Mouse (Mus musculus): ENCODE data around the gene S1pr3. TPM values are rescaled to one million over a fixed set of nuclear protein-coding genes. Genes with fewer than 3 reads are reported as not detected.
A peak's percentile ranks its signal among the peaks of the same experiment; 100 is the strongest.

The S1pr3 gene
- total RNA-seq, 2 experiments from 2014 or later, result 6.8 to 7.7 TPM

DNA sequence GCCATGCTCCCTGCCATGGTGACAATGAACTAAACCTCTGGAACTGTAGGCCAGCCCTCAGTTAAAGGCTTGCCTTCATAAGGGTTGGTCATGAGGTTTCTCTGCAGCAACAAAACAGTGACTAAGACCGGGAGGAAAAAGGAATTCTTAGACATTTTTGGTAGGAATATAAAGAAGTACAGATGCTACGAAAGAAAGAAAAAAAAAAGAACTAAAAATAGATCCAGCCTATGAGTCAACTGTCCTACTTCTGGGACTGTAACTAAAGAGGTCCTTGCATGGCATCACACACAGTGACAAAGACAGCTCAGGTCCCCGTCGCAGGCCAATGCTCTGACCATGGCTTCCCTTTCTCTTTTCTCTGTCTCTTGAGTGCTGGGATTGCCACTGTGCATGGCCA lies 3.9 kb upstream of the S1pr3 start:
- DNase-seq (ENCODE audit: low spot score in 2 of 2), result no peak

GRCm38 (mm10) chr13:51405731-51406320 lies 2.6 kb upstream of the S1pr3 start:
- no peak for DNase-seq (ENCODE audit: low spot score in 2 of 2)

DNA sequence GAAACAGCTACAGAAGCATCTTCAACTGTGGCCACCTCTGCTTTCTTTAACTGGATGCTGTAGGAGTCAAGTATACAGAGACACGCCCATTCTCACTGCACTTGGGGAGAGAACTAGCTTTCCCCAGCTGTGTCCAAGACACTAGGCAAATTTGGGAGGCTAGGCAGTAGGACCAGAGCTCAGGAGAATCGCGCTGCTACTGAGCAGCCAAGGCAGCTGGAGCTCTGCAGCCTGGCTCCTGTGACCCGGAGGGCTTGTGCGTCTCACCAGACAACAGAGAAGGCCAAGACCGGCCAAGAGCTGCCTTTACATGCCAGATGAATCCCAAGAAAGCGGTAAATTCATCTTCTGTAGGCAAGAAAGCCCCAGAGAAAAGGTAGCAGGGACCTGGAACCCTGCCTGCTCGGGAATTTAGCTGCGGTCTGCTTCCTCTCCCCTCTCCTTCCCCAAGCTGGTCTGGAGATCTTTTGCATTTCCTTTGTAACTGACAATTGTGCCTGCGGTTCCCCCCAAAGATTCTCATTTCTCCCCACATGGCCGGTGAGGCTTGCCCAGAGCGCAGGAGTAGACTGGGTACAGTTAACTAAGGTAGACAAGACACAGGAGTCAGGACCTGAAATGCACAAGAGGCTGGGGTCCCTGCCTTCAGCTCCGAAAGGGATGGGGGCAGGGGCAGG lies 760 bp upstream of the S1pr3 start:
- no peak for DNase-seq (ENCODE audit: low spot score in 2 of 2)

DNA sequence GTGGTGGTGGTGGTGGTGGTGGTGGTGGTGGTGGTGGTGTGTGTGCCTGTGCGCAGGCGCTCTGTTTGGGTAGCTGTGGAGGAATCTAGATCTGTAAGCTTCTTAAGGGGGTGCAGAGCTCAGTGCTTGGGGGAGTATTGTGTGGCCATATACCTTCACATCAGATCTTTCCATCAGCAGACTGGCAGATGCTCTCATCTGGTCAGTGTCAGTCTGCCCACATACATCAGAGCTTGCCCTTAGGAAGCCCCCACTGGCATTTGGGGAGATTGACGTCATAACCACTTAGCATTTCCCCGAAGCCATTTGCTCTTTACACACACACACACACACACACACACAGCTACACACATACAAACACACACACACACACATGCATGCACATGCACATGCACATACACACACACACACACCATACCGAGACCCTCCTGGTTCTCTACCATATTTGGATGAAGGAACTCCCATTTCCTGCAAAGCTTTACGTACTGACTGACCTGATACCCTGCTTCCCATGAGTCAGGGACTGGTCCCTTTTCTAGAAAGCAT lies 1.6 kb downstream of the S1pr3 start:
- no peak for DNase-seq (ENCODE audit: low spot score in 2 of 2)

GRCm38 (mm10) chr13:51411243-51411642 lies 2.8 kb downstream of the S1pr3 start:
- no peak for DNase-seq (ENCODE audit: low spot score in 2 of 2)

DNA sequence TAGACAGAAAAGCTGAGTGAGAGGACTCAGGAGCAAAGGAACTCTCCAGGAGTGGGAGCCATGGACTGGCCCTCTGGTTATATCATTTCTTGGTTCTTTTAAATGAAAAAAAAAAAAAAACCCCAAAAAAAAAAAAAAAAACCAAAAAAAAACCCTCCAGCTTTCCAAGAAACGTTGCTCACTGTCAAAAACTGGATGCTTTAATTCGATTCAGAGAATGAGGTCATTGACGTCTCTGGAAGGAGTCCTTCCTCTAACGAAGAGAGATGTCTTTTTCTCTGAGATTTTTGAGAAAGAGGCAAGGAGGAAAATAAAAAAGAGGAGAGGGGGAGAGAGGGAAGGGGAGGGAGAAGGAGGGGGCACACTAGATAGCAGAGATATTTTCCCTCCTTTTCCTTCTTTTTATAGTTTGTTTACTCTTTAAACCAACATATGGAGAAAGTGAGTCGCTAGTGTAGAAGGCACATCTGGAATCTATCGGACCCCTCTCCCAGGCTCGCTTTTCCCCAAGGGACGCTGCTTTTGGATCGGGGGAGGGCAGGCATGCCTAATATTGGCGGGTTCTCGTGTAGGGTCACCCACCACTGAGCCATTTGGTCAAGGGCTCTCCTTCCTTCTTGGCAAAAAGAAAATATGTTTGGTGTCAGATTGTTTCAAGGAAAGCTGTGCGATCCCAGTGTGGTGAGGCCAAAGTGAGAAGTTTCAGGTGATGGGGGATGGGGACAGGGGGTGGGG lies 3.4 kb downstream of the S1pr3 start:
- DNase-seq (ENCODE audit: low spot score in 2 of 2), result no peak

DNA sequence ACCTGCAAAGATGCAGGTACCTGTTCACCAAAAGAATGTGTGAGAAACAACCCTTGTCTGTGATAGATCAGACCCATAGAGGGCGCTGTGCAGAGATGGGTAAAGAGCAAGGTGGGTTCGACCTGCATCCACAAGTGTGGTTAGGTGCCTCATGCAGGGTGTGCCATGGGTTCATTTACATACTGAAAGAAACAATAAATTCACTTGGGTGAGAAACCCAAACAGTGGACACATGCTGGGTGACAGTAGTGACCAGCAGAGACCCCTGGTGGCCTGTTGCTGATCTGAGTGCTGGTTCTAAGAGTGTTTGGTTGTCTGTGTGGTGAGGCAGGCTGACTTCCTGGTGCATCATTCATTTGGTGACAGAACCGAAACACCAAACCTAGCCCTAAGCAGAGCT lies 5.0 kb downstream of the S1pr3 start:
- no peak for DNase-seq (ENCODE audit: low spot score in 2 of 2)

DNA sequence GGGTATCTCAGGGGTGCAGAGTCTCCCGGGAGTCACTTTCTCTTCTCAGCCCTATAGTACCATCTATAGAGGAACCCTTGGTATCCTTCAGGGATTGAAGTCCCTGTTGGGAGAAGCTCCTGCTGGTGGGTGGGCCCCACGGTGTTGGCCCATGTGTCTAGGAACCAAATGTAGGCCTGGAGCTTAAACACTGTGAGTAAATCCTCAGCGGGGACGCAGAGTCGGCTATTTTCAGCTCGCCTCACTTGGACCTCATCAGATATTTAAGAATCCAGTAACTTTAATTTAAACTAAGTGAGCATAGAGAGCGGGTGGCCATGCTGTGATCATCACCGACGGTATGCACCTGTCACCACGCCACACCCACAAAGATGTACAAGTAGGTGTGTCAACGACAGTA lies 8.3 kb downstream of the S1pr3 start:
- DNase-seq (ENCODE audit: low spot score in 2 of 2), result no peak

DNA sequence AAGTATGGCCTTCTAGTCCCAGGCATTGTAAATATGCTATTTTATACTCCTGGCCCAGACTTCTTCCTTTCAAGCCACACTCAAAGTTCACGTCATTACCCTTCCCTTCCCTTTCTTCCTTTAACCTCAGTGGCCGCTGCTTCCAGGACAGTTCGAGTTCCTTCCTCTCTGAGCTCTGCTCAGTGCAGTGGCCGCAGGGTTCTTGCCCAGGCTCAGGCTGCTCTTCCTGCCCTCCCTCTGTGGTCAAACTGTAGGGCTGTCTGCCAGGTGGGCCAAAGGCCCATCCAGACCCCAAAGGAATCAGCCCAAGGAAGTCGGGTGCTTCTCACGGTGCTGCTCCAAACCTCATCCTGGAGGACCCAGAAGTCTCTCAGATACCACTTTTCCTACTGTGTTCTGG lies 9.4 kb downstream of the S1pr3 start:
- DNase-seq (ENCODE audit: low spot score in 2 of 2), result no peak

GRCm38 (mm10) chr13:51418268-51418941 lies 10.0 kb downstream of the S1pr3 start:
- peak; percentile 98 to 99 for DNase-seq (ENCODE audit: low spot score in 2 of 2)

- DNase-seq (ENCODE audit: low spot score in 2 of 2), result no peak
Observed at GRCm38 (mm10) chr13:51418942-51419451, 10.6 kb downstream of the S1pr3 start.

DNA sequence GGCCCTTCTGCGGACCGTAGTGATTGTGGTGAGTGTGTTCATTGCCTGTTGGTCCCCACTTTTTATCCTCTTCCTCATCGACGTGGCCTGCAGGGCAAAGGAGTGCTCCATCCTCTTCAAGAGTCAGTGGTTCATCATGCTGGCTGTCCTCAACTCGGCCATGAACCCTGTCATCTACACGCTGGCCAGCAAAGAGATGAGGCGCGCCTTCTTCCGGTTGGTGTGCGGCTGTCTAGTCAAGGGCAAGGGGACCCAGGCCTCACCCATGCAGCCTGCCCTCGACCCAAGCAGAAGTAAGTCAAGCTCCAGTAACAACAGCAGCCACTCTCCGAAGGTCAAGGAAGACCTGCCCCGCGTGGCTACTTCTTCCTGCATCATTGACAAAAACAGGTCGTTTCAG lies 11.1 kb downstream of the S1pr3 start:
- no peak for DNase-seq (ENCODE audit: low spot score in 2 of 2)

DNA sequence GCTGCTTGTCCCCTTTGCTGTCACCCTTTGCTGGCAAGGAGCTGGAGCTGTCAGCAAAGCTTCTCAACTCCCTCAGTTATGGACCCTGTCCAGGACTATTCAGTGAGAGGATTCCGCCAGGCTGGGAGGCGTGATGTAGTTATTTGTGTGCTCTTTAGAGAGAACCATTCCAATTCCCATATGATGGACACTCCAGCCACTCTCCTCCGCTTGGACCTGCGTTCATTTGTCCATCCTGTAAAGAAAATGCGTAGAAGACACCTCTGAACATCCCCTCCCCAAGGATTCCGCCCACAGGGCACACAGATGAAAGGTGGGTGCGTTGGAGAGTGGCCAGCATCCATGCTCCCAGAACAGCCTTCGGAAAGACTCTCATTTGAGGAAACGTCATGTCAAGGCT lies 12.4 kb downstream of the S1pr3 start:
- peak in 1 of 2 experiments; percentile 50 for DNase-seq (ENCODE audit: low spot score in 2 of 2)

- no peak for DNase-seq (ENCODE audit: low spot score in 2 of 2)
Observed at GRCm38 (mm10) chr13:51423647-51424046, 15.2 kb downstream of the S1pr3 start.

- DNase-seq (ENCODE audit: low spot score in 2 of 2), result no peak
Observed at GRCm38 (mm10) chr13:51424647-51425046, 16.2 kb downstream of the S1pr3 start.

DNA sequence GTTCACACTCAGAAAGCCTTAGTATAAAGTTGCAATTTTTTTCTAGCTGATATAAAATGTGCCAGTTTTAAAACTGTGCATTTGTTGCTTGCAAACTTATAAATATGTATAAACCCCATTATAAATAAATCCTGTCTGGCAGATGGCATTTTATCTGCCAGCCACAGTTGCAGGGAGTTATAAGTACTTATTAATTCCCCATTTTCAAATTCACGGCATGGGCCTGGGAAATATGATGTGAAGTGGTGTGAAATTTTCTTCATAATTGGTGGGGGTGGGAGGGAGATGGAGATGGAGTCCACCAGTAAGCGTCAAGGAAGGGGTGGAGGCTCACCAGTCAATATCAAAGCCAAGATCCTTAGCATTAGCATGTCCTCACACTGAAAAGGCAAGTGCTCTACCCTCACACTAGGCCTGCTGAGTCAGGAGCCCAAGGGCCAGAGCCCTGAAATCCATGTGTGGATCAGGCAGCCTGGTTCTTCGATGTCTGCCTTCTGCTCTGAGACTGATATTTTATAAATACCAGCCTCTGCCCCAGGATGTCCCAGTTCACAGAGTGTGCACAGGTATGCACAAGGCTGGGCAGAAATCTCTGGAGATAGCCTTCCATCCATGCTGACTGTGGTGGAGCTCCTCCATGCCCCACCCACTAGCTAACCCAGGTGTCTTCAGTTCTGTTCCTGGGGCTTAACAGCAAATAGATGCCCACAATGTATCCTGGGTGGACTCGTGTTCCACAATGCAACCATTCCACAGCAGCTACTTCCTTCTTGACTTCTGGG lies 17.4 kb downstream of the S1pr3 start:
- DNase-seq (ENCODE audit: low spot score in 2 of 2), result no peak

- no peak for DNase-seq (ENCODE audit: low spot score in 2 of 2)
Observed at GRCm38 (mm10) chr13:51433371-51433770, 24.9 kb downstream of the S1pr3 start.

DNA sequence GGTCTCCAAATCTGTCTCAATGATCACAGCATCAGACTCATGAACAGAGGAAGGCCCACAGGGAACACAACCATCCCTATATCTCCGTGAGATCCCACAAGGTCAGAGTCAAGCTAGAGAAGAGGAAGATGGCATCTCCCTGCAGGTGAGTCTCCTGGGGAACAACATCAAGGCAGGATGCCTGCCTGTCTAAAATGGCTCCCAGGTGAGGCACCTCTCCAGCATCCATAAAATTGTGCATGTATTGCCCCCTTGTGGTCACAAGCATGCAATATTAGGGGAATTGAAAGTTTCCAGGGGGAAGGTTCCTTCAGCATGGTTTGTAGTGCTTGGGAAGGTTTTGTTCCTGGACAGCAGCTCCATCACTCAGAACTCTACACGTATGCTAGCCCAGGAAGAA lies 26.0 kb downstream of the S1pr3 start:
- DNase-seq (ENCODE audit: low spot score in 2 of 2), result no peak

DNA sequence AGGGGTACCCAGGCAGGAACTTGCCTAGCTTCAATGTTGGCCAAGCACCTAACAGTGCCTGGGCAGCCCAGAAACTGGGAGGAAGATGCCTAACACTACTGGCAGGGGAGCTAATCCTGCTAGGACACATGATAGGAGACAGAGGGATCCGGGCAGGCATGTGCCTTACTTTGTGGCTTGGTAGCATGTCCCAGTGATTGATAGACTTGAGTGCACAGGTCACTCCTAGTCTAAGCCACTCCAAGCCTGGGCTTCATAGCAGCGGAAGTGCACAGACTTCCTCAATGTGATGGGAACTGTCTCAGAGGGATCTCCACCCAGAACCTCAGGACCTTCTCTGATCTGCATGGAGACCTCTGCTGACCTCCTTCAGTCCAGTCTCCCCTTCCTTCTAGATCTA lies 26.7 kb downstream of the S1pr3 start:
- no peak for DNase-seq (ENCODE audit: low spot score in 2 of 2)
